Mouse (Mus musculus) megakaryocyte, adult 5-6 weeks (primary cell): ENCODE measurements at regions not wholly inside any gene's neighbourhood (a gene's known extent, or its start where the extent isn't known, plus 50 kb on each side); places are given as distances from the start of the nearest gene placed in this dataset.

Source experiments
- ATAC-seq: 2 replicates; pipeline ENCODE4 v1.8.0; 2016; ENCODE audit warnings: mild to moderate bottlenecking, inconsistent platforms; ENCODE audit not compliant: poor library complexity, severe bottlenecking

- no peak for ATAC-seq
Measured at GRCm38 (mm10) chr6:51743105-51743660, 219.5 kb downstream of the Snx10 start.

- no peak for ATAC-seq
Measured at GRCm38 (mm10) chr6:51744607-51745006, 220.9 kb downstream of the Snx10 start.

GRCm38 (mm10) chr6:51754239-51754681 lies 230.6 kb downstream of the Snx10 start:
- ATAC-seq = no peak

GRCm38 (mm10) chr6:51757131-51757530 lies 233.4 kb downstream of the Snx10 start:
- no peak for ATAC-seq

GRCm38 (mm10) chr6:51757746-51758145 lies 234.0 kb downstream of the Snx10 start:
- ATAC-seq = no peak

DNA sequence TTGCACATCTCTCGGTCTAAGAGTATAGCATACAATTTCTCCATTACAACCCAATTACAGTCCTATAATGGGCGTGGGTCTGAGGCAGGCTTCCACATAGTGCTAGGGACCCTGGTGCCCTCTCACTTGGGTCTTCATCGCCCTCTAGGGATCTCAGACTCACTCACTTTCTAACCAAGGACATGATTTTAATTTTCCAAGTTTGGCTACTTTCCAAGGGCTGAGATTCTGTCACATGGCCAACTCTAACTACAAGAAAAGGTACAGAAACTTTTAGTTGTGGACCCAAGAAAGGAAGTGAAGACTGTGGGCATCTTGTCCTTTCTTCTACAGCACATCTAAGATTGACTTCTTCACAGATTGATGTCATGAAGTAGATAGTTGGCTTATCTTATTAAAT lies 235.1 kb downstream of the Snx10 start:
- no peak for ATAC-seq

DNA sequence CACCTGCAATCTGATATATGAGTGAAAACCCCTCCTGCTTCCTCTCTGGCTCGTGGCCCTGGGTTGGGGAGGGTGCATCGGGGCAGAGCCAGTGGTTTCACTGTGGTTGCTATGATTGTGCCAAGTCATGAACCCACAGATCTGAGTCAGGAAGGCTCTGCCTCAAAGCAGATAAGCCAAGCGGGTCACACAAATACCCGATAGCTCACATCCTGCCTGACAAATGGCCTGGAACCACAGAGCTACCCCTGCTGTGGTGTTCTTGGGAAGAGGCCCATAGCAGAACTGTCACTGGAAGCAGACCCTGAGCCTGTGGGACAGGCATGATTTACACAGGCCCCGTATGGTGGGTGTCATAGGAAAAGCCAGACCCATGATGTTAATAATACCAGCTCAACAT lies 236.7 kb downstream of the Snx10 start:
- peak; percentile 70 for ATAC-seq

- no peak for ATAC-seq
Measured at GRCm38 (mm10) chr6:51761506-51761905, 237.8 kb downstream of the Snx10 start.

DNA sequence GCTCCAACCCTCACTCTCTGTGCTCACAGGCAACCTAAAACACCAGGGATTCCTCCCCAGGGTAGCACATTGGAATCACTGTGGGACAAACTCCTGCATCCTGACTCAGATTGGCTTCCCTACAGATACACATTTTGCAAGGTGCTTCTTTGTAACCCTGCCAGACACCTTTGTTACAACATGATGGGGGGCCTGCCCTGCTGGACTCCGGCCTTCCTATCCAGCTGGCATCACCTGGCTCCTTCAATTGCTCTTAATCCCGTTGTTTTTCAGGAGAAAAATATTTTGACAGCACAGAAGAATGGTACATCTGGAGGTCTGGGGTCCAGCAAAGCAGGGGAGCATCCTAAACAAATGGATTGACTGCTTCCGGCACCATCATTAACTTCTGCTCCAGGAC lies 242.8 kb downstream of the Snx10 start:
- ATAC-seq = no peak

DNA sequence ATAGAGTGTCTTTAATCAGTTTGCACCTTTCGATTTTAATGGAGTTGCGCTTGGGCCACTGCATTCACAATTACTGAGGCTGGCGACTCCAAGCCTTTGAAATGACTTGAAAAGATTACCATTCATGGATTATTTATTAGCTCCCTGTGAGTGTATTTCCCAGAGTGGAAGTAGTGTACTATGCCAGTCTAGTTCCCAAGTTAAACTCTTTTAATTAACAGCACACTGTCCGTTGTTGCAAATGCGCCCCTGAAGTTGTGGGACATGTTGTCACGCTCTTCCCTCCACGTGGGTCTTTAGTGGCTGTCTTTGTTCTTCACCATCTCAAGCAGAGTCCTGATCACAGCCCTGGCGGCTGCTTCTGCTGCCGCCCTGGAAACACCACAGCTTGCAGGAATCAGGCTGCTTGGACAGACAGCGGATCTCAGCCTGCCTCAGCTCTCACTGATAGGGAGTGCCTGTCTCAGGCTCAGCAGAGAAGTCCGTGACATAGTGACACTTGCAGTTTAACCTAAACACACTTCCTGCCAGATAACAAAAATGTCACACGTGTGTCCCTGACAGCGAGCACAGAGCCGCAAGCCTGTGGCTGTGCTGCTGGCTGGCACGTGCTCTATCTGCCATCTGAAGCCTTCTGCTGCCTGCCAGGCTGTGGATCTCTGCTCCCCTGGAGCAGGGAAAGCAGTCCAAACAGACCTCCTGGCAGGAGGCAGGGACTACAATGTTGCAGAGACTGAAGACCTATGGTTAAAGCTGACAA lies 244.1 kb downstream of the Snx10 start:
- peak; percentile 75 for ATAC-seq

DNA sequence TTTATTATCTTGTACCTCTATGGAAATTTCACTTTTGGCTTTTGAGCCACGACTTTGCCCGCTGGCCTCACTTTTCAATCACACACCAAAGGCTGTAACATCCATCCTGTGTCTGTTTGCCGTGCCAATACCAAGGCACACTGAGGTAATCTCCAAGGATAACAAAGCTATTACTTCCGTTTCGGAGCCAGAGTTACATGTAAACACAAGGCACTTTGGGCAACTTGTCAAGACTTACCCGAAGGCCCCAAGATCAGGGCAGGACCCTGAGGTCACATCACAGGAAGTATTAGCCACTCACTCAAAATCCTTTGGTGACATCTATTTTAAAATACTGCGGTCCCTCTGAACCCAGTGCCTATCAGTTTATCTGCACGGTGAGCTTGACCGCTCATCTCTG lies 241.3 kb downstream of the Skap2 start:
- no peak for ATAC-seq

GRCm38 (mm10) chr6:51771424-51771823 lies 240.9 kb downstream of the Skap2 start:
- ATAC-seq = no peak

DNA sequence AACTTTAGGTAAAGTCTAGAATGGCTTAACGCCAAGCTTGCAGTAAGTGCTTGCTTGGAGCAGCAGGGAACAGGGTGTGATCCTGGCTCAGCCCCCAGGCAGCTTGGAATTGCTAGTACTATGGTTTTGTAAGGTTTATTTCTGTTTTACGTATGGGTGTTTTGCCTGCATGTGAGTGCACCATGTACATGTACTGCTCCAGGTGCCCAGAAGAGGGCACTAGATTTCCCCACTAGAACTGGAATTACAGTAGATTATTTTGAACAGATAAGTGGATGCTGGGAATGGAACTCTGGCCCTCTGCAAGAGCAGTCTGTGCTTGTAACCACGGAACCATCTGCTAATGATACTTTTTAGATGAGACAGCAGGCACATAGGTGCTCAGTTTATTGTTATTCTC lies 237.6 kb downstream of the Skap2 start:
- no peak for ATAC-seq

DNA sequence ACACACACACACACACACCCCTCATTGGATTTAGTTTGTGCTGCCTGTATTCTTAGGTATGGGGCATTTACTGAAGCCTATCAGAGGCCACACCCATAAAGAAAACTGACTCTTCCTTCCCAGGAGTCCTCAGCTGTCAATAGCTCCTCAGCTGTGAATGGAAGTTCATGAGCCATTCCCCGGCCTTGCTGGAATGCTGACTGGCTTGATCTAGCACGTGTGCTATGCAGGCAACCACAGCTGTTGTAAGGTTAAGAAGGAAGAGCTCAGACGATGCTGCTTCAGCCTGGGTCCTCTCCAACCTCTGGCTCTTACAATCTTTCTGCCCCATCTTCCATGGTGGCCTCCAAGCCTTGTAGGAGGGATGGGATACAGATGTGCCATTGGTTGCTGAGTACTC lies 226.7 kb downstream of the Skap2 start:
- ATAC-seq = no peak

- ATAC-seq = no peak
Measured at GRCm38 (mm10) chr6:51786836-51787235, 225.5 kb downstream of the Skap2 start.

DNA sequence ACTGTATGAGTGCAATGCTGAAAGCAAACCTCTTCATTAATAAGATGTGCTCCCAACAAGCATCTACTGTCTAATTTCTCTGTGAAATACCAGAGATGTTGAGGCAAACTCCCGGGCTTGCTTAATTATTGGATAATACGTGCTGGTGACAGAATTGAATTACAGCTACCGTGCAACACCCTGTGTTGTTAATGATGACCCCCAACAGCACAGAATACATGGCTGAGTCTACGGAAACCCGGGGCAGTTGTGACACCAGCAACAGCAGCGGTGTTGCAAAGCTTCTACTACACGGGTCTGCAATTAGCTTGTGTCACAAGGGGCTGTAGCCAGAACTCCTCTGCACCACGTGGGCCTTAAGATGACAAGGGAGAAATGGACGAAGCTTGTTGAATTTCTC lies 224.2 kb downstream of the Skap2 start:
- ATAC-seq = no peak

GRCm38 (mm10) chr6:51790293-51790692 lies 222.1 kb downstream of the Skap2 start:
- ATAC-seq = no peak

DNA sequence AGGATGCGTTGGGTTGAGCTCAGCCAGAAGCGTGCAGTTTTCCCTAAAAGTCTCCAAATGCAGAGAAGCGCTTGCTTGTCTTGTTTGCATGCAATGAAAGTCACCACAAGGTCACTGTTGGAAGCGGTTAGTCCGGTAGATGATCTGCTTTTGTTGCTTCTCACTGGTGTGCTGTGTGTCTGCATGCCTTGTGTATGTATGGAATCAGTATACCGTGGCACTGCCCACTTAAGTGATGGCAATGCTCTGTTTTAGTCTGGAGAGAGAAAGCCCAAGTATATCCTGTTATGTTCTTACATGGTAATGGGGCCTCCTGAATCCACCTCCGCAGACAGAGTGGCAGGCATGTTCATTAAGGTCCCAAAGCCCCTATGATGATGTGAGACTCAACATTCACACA lies 221.7 kb downstream of the Skap2 start:
- no peak for ATAC-seq

- peak; percentile 70 for ATAC-seq
Measured at GRCm38 (mm10) chr6:51795300-51795699, 217.0 kb downstream of the Skap2 start.

DNA sequence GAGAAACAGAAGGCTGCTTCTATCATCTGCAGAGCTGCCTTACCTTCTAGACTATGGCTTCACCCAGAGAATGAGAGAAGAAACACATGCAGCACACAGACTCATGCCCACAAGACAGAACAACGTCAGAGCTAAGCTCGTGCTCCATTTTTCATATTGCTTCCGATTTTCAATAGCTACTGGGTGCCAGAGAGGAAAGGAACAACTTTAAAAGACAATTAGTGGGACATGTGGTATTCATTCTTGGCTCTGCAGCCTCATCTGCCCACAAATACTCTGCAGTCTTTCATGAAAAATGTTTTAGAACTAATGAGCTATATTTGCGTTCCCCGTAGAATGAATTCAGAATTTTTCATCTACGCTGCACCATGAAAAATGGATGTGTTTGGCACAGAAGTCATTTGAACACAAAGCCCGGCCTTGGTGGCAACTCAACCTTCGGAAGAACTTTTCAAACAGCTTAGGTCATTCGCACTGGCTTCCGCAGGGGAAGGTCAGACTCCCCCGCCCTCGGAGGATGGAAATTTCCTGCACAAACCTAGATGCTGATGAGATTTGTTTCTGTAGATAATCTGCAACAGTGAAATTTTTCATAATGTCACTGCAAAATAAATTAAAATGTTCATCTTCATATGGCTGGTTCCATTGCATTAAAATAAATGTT lies 213.6 kb downstream of the Skap2 start:
- no peak for ATAC-seq

- no peak for ATAC-seq
Measured at GRCm38 (mm10) chr6:51805656-51806055, 206.7 kb downstream of the Skap2 start.
